Mouse (Mus musculus): ENCODE measurements around the gene Cryba1. TPM values are rescaled to one million over a fixed set of nuclear protein-coding genes. Genes with fewer than 3 reads are reported as not detected.
A peak's percentile ranks its signal among the peaks of the same experiment; 100 is the strongest.

Cryba1 gene
- polyA plus RNA-seq (2012; rRNA removed): 0.19 and 0.23 TPM in 2 replicates

GRCm38 (mm10) chr11:77725183-77725582, at the start of gene Cryba1:
TSS of gene Cryba1 (minus strand) at chr11:77725283.
- peak; percentile 14 for DNase-seq (ENCODE audit: low read depth)
- TF ChIP-seq CTCF (IDR thresholded peaks at IDR 0.05; ENCODE audit: borderline replicate concordance, extremely low read depth, insufficient read depth, insufficient read length) (no peak), POLR2A (IDR thresholded peaks at IDR 0.05; ENCODE audit: borderline replicate concordance, extremely low read depth, insufficient read depth, insufficient read length, poor library complexity, severe bottlenecking) (no peak)

- DNase-seq (ENCODE audit: low read depth): no peak
- no peak for TF ChIP-seq CTCF (IDR thresholded peaks at IDR 0.05; ENCODE audit: borderline replicate concordance, extremely low read depth, insufficient read depth, insufficient read length)
- no peak for TF ChIP-seq POLR2A (IDR thresholded peaks at IDR 0.05; ENCODE audit: borderline replicate concordance, extremely low read depth, insufficient read depth, insufficient read length, poor library complexity, severe bottlenecking)
Measured at GRCm38 (mm10) chr11:77771879-77772713, 47.0 kb upstream of the Cryba1 start.

GRCm38 (mm10) chr11:77770346-77770745, 45.3 kb upstream of the Cryba1 start:
- no peak for DNase-seq (ENCODE audit: low read depth)
- TF ChIP-seq CTCF (IDR thresholded peaks at IDR 0.05; ENCODE audit: borderline replicate concordance, extremely low read depth, insufficient read depth, insufficient read length) (no peak), POLR2A (IDR thresholded peaks at IDR 0.05; ENCODE audit: borderline replicate concordance, extremely low read depth, insufficient read depth, insufficient read length, poor library complexity, severe bottlenecking) (no peak)

- DNase-seq (ENCODE audit: low read depth): no peak
- no peak for TF ChIP-seq POLR2A (IDR thresholded peaks at IDR 0.05; ENCODE audit: borderline replicate concordance, extremely low read depth, insufficient read depth, insufficient read length, poor library complexity, severe bottlenecking)
- no peak for TF ChIP-seq CTCF (IDR thresholded peaks at IDR 0.05; ENCODE audit: borderline replicate concordance, extremely low read depth, insufficient read depth, insufficient read length)
Measured at GRCm38 (mm10) chr11:77769496-77769895, 44.4 kb upstream of the Cryba1 start.

GRCm38 (mm10) chr11:77766351-77767001, 41.4 kb upstream of the Cryba1 start:
- TF ChIP-seq POLR2A (IDR thresholded peaks at IDR 0.05; ENCODE audit: borderline replicate concordance, extremely low read depth, insufficient read depth, insufficient read length, poor library complexity, severe bottlenecking) (no peak), CTCF (IDR thresholded peaks at IDR 0.05; ENCODE audit: borderline replicate concordance, extremely low read depth, insufficient read depth, insufficient read length) (peak; percentile 36; the same call in 1 of the 2 replicates)
- peak; percentile 55 for DNase-seq (ENCODE audit: low read depth)

- DNase-seq (ENCODE audit: low read depth): no peak
- TF ChIP-seq CTCF (IDR thresholded peaks at IDR 0.05; ENCODE audit: borderline replicate concordance, extremely low read depth, insufficient read depth, insufficient read length) (no peak), POLR2A (IDR thresholded peaks at IDR 0.05; ENCODE audit: borderline replicate concordance, extremely low read depth, insufficient read depth, insufficient read length, poor library complexity, severe bottlenecking) (no peak)
Measured at GRCm38 (mm10) chr11:77765459-77765777, 40.3 kb upstream of the Cryba1 start.

- TF ChIP-seq CTCF (IDR thresholded peaks at IDR 0.05; ENCODE audit: borderline replicate concordance, extremely low read depth, insufficient read depth, insufficient read length): no peak
- peak; percentile 13 for DNase-seq (ENCODE audit: low read depth)
Measured at GRCm38 (mm10) chr11:77764694-77765458, 39.8 kb upstream of the Cryba1 start.

GRCm38 (mm10) chr11:77763673-77764340, 38.7 kb upstream of the Cryba1 start:
- DNase-seq (ENCODE audit: low read depth): peak; percentile 85
- TF ChIP-seq POLR2A (IDR thresholded peaks at IDR 0.05; ENCODE audit: borderline replicate concordance, extremely low read depth, insufficient read depth, insufficient read length, poor library complexity, severe bottlenecking) (peak; percentile 31; the same call in 1 of the 2 replicates), CTCF (IDR thresholded peaks at IDR 0.05; ENCODE audit: borderline replicate concordance, extremely low read depth, insufficient read depth, insufficient read length) (no peak)

- TF ChIP-seq POLR2A (IDR thresholded peaks at IDR 0.05; ENCODE audit: borderline replicate concordance, extremely low read depth, insufficient read depth, insufficient read length, poor library complexity, severe bottlenecking): peak; percentile 95
- peak; percentile 82 for TF ChIP-seq CTCF (IDR thresholded peaks at IDR 0.05; ENCODE audit: borderline replicate concordance, extremely low read depth, insufficient read depth, insufficient read length)
- peak; percentile 83 for DNase-seq (ENCODE audit: low read depth)
Measured at GRCm38 (mm10) chr11:77762783-77763672, 37.9 kb upstream of the Cryba1 start, which contains the start of gene Myo18a. TSS of gene Myo18a (plus strand) at chr11:77763246.

GRCm38 (mm10) chr11:77760031-77760430, 34.9 kb upstream of the Cryba1 start:
- TF ChIP-seq CTCF (IDR thresholded peaks at IDR 0.05; ENCODE audit: borderline replicate concordance, extremely low read depth, insufficient read depth, insufficient read length): no peak
- no peak for TF ChIP-seq POLR2A (IDR thresholded peaks at IDR 0.05; ENCODE audit: borderline replicate concordance, extremely low read depth, insufficient read depth, insufficient read length, poor library complexity, severe bottlenecking)
- no peak for DNase-seq (ENCODE audit: low read depth)
